Mouse (Mus musculus) monocyte, adult 2 months (primary cell): ENCODE results near the gene Gm17019.
"Not testable (repeated sequence)": the region's sequence is repeated elsewhere in the genome, so short reads cannot be mapped to it uniquely, and the experiment has no call there.

Experiments used
- DNase-seq, 2 experiments: peaks; one replicate each; pipeline ENCODE4 v3.0.0; 2022; ENCODE audit warnings: low spot score in 2 of 2, low read depth in 1 of 2

The Gm17019 gene

GRCm38 (mm10) chr5:14997556-14997955 lies 35.2 kb downstream of the Gm17019 start:
- DNase-seq, result not testable (repeated sequence)

DNA sequence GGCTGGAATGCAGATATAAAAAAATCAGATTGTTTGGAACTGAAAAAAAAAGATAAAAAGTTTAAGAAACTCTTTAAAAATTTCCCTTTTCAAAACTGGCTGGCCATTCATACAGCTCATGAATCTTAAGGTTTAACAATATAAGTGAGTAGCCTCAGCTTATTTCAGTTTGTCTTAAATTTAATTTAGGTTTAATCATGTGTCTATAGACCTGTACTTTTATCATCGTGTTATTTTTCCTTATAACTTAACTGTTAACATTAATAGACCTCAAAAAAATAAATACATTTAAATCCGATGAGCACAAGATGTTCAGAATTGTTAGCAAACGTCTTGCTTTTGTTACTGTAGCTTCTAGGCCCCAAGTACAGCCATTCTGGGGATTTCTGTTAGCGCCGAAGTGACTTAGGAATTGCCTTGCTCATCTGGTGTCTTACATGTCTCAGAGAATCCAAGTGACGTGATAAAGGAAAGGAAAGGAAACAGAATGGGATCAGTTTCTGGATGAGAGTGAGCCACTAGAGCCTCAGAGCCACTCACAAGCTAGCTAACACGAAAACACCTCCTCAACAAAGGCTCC lies 36.0 kb downstream of the Gm17019 start:
- DNase-seq, result not testable (repeated sequence)

DNA sequence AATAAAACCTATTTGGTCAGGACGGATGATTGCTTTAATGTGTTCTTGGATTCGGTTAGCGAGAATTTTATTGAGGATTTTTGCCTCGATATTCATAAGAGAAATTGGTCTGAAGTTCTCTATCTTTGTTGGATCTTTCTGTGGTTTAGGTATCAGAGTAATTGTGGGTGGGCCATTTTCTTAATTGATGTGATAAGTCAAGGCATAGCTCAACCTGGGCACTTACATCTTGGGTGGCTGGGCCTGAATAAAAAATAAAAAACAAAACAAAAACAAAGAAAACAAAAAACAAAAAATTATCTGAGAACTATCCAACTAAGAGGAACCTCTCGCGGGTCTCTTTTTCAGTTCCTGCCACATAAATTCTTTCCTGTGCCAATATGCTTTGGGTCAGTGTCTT lies 38.7 kb downstream of the Gm17019 start:
- DNase-seq, result not testable (repeated sequence)

DNA sequence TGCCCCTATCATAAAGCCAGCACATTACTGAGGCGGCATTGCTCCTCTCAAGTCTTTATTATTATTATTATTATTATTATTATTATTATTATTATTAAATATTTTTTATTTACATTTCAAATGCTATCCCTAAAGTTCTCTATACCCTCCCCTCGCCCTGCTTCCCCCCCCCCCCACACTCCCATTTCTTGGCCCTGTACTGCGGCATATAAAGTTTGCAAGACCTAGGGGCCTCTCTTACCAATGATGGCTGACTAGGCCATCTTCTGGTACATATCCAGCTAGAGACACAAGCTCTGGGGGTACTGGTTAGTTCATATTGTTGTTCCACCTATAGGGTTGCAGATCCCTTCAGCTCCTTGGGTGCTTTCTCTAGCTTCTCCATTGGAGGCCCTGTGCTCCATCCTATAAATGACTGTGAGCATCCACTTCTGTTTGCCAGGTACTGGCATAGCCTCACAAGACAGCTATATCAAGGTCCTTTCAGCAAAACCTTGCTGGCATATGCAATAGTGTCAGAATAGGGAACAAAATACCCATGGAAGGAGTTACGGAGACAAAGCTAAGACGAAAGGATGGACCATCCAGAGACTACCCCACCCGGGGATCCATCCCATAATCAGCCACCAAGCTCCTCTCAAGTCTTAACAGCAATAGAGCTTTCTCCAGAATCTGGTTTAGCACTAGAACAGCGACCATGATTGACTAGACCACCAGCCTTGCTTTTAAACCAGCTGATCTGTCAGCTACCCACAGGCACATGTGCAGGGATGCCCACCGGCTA lies 42.2 kb downstream of the Gm17019 start:
- DNase-seq, result not testable (repeated sequence)

DNA sequence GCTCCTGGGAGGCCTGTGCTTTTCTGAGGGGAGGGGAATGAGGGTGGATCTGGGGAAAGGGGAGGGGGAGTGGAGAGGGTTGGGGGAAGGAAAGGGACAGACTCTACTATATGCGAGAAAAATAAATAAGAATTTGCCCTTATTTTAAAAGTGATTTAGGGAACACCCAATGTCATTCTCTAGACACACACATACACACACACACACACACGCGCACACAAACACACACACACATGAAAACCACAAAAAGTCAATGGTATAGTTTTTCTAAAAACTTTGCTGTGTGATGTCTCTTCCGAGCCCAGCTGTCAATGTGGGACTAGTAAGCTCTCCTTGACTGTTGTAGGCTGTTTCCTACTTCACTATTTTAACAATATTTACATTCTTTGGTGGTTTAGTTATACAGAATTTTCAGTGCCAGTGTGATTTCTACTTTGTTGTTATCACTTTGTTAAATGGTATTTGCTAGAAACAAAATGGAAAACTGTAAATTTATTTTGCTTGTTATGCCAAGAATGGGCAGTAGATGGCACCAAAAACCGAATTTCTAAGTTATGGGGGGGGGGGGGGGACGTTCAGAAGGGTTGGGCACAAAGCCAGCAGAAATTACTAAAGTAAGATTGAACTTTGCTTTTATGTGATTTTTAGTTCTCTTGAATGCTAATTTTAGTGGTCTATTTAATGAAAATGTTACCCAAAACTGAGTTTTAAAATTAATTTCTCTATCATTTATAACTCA lies 46.0 kb downstream of the Gm17019 start:
- DNase-seq, result not testable (repeated sequence)
